Mouse (Mus musculus): ENCODE data around the gene Myo3b. TPM values are rescaled to one million over a fixed set of nuclear protein-coding genes. Genes with fewer than 3 reads are reported as not detected.
A peak's percentile ranks its signal among the peaks of the same experiment; 100 is the strongest.

Gene Myo3b
- polyA plus RNA-seq, 1 experiment from 2014 or later: 0.04 TPM

GRCm38 (mm10) chr2:70379341-70379740 is 340.4 kb downstream of the Myo3b start:
- DNase-seq (ENCODE audit: low spot score): no peak
- H3K27ac ChIP-seq (replicated peaks): no peak overlapping the region
- H3K36me3 ChIP-seq (replicated peaks): no peaks in the 10 kb centered on the region
- no peaks in the 10 kb centered on the region for H3K27me3 ChIP-seq (replicated peaks; ENCODE audit: low read depth, poor library complexity, severe bottlenecking)
- 64% methylated on average over 6 of the region's 6 CpGs for WGBS
- no peaks in the 10 kb centered on the region for H3K9me3 ChIP-seq
- H3K4me1 ChIP-seq: peaks cover 11% of the 10 kb centered on the region
- no peak overlapping the region for H3K4me3 ChIP-seq

DNA sequence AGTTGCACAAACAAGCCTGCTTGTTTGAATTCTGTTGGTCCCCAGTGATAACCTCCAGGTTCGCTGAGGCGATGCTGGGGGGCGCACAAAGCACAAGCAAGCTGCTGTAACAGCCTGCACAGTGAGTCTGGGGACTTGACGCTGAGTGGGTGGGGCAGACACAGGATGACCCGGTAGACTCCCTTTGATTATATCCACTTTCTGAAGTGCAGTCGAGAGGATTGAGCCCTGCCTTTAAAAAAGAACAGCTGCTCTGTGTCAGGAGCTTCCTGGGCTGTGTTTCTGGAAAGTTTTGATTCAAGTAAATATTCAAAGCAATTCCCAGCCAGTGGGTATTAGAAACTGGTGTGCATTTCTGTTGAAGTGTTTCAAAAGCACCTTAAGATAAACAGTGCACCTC is 341.0 kb downstream of the Myo3b start:
- no peak overlapping the region for H3K4me3 ChIP-seq
- 31% methylated on average over 6 of the region's 6 CpGs for WGBS
- H3K27ac ChIP-seq (replicated peaks): no peak overlapping the region
- peak; percentile 38 for DNase-seq (ENCODE audit: low spot score)
- H3K36me3 ChIP-seq (replicated peaks): no peaks in the 10 kb centered on the region
- peaks cover 11% of the 10 kb centered on the region for H3K4me1 ChIP-seq
- H3K27me3 ChIP-seq (replicated peaks; ENCODE audit: low read depth, poor library complexity, severe bottlenecking): no peaks in the 10 kb centered on the region
- H3K9me3 ChIP-seq: no peaks in the 10 kb centered on the region

DNA sequence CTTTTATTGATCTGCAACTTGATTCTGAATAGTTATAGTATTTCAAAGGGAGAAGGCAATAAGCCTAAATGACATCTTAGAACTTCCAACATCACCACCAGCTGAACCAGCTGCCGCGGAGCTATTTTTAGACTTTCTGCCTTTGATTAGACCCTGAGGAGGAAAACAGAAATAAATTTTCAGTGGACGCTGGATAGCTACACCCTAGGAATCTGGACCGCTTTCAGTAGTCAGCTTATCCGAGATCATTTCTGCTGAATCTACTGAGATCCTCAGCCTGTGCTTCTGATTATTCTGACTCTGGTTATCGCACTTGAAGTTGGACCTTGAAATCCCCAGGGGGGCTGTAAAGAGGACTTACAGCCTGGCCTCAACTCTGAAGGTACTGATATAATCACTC is 349.7 kb downstream of the Myo3b start:
- Histone ChIP-seq H3K9me3 (no peaks in the 10 kb centered on the region), H3K27me3 (replicated peaks; ENCODE audit: low read depth, poor library complexity, severe bottlenecking) (0 out of 2 replicates have a peak, but pooled peaks cover 7% of the 10 kb centered on the region), H3K36me3 (replicated peaks) (no peaks in the 10 kb centered on the region), H3K4me3 (no peak overlapping the region), H3K27ac (replicated peaks) (no peak overlapping the region), H3K4me1 (peaks cover 24% of the 10 kb centered on the region)
- 59% methylated on average over 6 of the region's 6 CpGs for WGBS
- DNase-seq (ENCODE audit: low spot score): no peak

DNA sequence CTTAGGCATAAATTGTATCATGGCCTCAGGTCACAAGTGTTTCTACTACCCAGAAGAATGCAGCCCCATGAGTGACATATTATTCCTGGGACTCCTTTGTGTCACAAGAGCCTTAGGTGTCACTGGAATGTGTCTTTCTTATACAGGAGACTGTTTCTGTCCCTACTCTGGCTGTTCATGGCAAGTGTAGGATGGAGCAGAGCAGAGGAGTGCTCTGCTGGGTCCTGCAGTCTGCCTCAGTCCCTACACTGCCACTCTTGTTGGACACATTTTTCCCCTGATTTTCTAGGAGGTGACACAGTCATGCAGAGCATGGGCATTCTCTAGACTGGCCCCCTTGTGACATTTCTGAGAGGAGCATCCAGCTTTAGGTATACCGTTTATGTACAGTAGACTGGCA is 350.2 kb downstream of the Myo3b start:
- H3K9me3 ChIP-seq: no peaks in the 10 kb centered on the region
- WGBS: 86% methylated on average over 1 of the region's 1 CpGs
- no peak for DNase-seq (ENCODE audit: low spot score)
- 0 out of 2 replicates have a peak, but pooled peaks cover 7% of the 10 kb centered on the region for H3K27me3 ChIP-seq (replicated peaks; ENCODE audit: low read depth, poor library complexity, severe bottlenecking)
- H3K4me1 ChIP-seq: peaks cover 24% of the 10 kb centered on the region
- no peaks in the 10 kb centered on the region for H3K36me3 ChIP-seq (replicated peaks)
- no peak overlapping the region for H3K4me3 ChIP-seq
- H3K27ac ChIP-seq (replicated peaks): no peak overlapping the region

- WGBS: 80% methylated on average over 9 of the region's 9 CpGs
- peaks cover 20% of the 10 kb centered on the region; the same call in 1 of the 2 replicates for H3K4me1 ChIP-seq
- H3K27ac ChIP-seq (replicated peaks): no peak overlapping the region
- DNase-seq (ENCODE audit: low spot score): no peak
- H3K9me3 ChIP-seq: no peaks in the 10 kb centered on the region
- no peaks in the 10 kb centered on the region for H3K36me3 ChIP-seq (replicated peaks)
- H3K4me3 ChIP-seq: no peak overlapping the region
- H3K27me3 ChIP-seq (replicated peaks; ENCODE audit: low read depth, poor library complexity, severe bottlenecking): no peaks in the 10 kb centered on the region
Observed at GRCm38 (mm10) chr2:70397734-70398276, 358.9 kb downstream of the Myo3b start.

GRCm38 (mm10) chr2:70399441-70400115 is 360.7 kb downstream of the Myo3b start:
- DNase-seq (ENCODE audit: low spot score): peak; percentile 39
- no peaks in the 10 kb centered on the region for H3K9me3 ChIP-seq
- no peaks in the 10 kb centered on the region for H3K27me3 ChIP-seq (replicated peaks; ENCODE audit: low read depth, poor library complexity, severe bottlenecking)
- no peaks in the 10 kb centered on the region for H3K36me3 ChIP-seq (replicated peaks)
- H3K4me1 ChIP-seq: peaks cover 37% of the 10 kb centered on the region
- 64% methylated on average over 15 of the region's 15 CpGs for WGBS
- no peak overlapping the region for H3K4me3 ChIP-seq
- peak overlapping the region; percentile 57; the same call in 1 of the 2 replicates for H3K27ac ChIP-seq (replicated peaks)

GRCm38 (mm10) chr2:70400321-70400720 is 361.4 kb downstream of the Myo3b start:
- Histone ChIP-seq H3K4me1 (peaks cover 37% of the 10 kb centered on the region), H3K27me3 (replicated peaks; ENCODE audit: low read depth, poor library complexity, severe bottlenecking) (no peaks in the 10 kb centered on the region), H3K9me3 (no peaks in the 10 kb centered on the region), H3K36me3 (replicated peaks) (no peaks in the 10 kb centered on the region), H3K27ac (replicated peaks) (no peak overlapping the region), H3K4me3 (no peak overlapping the region)
- WGBS: 79% methylated on average over 6 of the region's 6 CpGs
- no peak for DNase-seq (ENCODE audit: low spot score)

GRCm38 (mm10) chr2:70404301-70404700 is 365.4 kb downstream of the Myo3b start:
- Histone ChIP-seq H3K27me3 (replicated peaks; ENCODE audit: low read depth, poor library complexity, severe bottlenecking) (no peaks in the 10 kb centered on the region), H3K36me3 (replicated peaks) (no peaks in the 10 kb centered on the region), H3K27ac (replicated peaks) (no peak overlapping the region), H3K9me3 (no peaks in the 10 kb centered on the region), H3K4me3 (no peak overlapping the region), H3K4me1 (peaks cover 42% of the 10 kb centered on the region)
- no peak for DNase-seq (ENCODE audit: low spot score)
- 41% methylated on average over 2 of the region's 2 CpGs for WGBS

DNA sequence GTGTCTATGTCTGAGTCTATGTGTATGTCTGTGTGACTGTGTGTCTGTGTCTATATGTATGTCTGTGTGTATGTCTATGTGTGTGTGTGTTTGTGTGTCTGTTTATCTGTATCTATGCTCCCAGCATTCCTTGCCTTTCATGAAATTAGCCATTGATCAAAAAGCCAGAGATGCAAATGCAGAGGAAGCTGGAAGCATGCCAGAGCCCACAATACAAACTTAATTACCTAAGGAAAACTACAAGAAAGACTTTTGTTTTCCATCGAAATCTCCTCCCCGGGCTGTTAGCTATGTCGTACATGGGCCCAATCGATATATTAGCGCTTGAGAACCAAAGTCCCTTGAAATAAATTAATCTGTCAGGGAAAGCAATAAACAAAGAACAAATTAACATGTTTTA is 367.9 kb downstream of the Myo3b start:
- 93% methylated on average over 5 of the region's 5 CpGs for WGBS
- DNase-seq (ENCODE audit: low spot score): no peak

GRCm38 (mm10) chr2:70407729-70408128 is 368.8 kb downstream of the Myo3b start:
- DNase-seq (ENCODE audit: low spot score): no peak
- Histone ChIP-seq H3K27me3 (replicated peaks; ENCODE audit: low read depth, poor library complexity, severe bottlenecking) (no peaks in the 10 kb centered on the region), H3K27ac (replicated peaks) (no peak overlapping the region)

More for the DNA sequence above, 367.9 kb downstream of the Myo3b start:
- Histone ChIP-seq H3K4me1 (peaks cover 31% of the 10 kb centered on the region), H3K9me3 (no peaks in the 10 kb centered on the region), H3K4me3 (no peak overlapping the region), H3K36me3 (replicated peaks) (no peaks in the 10 kb centered on the region), H3K27ac (replicated peaks) (no peak overlapping the region), H3K27me3 (replicated peaks; ENCODE audit: low read depth, poor library complexity, severe bottlenecking) (no peaks in the 10 kb centered on the region)

GRCm38 (mm10) chr2:70410298-70410885 is 371.5 kb downstream of the Myo3b start:
- no peaks in the 10 kb centered on the region for H3K36me3 ChIP-seq (replicated peaks)
- 76% methylated on average over 4 of the region's 4 CpGs for WGBS
- DNase-seq (ENCODE audit: low spot score): no peak
- H3K4me3 ChIP-seq: no peak overlapping the region
- no peaks in the 10 kb centered on the region for H3K9me3 ChIP-seq
- H3K4me1 ChIP-seq: peaks cover 21% of the 10 kb centered on the region
- H3K27me3 ChIP-seq (replicated peaks; ENCODE audit: low read depth, poor library complexity, severe bottlenecking): no peaks in the 10 kb centered on the region
- no peak overlapping the region for H3K27ac ChIP-seq (replicated peaks)

More at GRCm38 (mm10) chr2:70407729-70408128, 368.8 kb downstream of the Myo3b start:
- Histone ChIP-seq H3K4me1 (peaks cover 34% of the 10 kb centered on the region), H3K4me3 (no peak overlapping the region), H3K9me3 (no peaks in the 10 kb centered on the region), H3K36me3 (replicated peaks) (no peaks in the 10 kb centered on the region)
- WGBS: 75% methylated on average over 5 of the region's 5 CpGs

GRCm38 (mm10) chr2:70412315-70412714 is 373.4 kb downstream of the Myo3b start:
- Histone ChIP-seq H3K4me3 (no peak overlapping the region), H3K27ac (replicated peaks) (peak overlapping the region; percentile 40; the same call in 1 of the 2 replicates), H3K9me3 (no peaks in the 10 kb centered on the region), H3K4me1 (peaks cover 21% of the 10 kb centered on the region), H3K36me3 (replicated peaks) (no peaks in the 10 kb centered on the region), H3K27me3 (replicated peaks; ENCODE audit: low read depth, poor library complexity, severe bottlenecking) (no peaks in the 10 kb centered on the region)
- WGBS: 69% methylated on average over 13 of the region's 13 CpGs
- DNase-seq (ENCODE audit: low spot score): no peak

- Histone ChIP-seq H3K27ac (replicated peaks) (no peak overlapping the region), H3K4me1 (peaks cover 14% of the 10 kb centered on the region; the same call in 1 of the 2 replicates), H3K36me3 (replicated peaks) (no peaks in the 10 kb centered on the region), H3K27me3 (replicated peaks; ENCODE audit: low read depth, poor library complexity, severe bottlenecking) (no peaks in the 10 kb centered on the region), H3K9me3 (no peaks in the 10 kb centered on the region), H3K4me3 (no peak overlapping the region)
- WGBS: 86% methylated on average over 1 of the region's 1 CpGs
- no peak for DNase-seq (ENCODE audit: low spot score)
Observed at GRCm38 (mm10) chr2:70414386-70414785, 375.5 kb downstream of the Myo3b start.

Measured in embryonic facial prominence, embryonic 10.5 days (tissue).